Mouse (Mus musculus) kidney, embryonic 16.5 days (tissue): Measurements from ENCODE around the gene Spsb1. TPM values are rescaled to one million over a fixed set of nuclear protein-coding genes. Genes with fewer than 3 reads are reported as not detected.

Experiments used
- ATAC-seq: fragments of 200-750 bp; cut with Nextera tagmentation; 2 replicates; pipeline ENCODE4 v1.8.0; 2017; ENCODE audit warnings: moderate TSS enrichment; ENCODE audit not compliant: low FRiP score, low TSS enrichment
- H3K27ac ChIP-seq: fragments of 300-500 bp; sonication (generic); 2 replicates; pipeline ENCODE4 v1.5.1; 2014; ENCODE audit warnings: low read length
- H3K27me3 ChIP-seq: fragments of 300-500 bp; sonication (generic); 2 replicates; pipeline ENCODE4 v1.6.1; 2014; ENCODE audit warnings: low read length, control low read depth, mixed read lengths; ENCODE audit not compliant: insufficient read depth
- H3K36me3 ChIP-seq: fragments of 300-500 bp; sonication (generic); 2 replicates; pipeline ENCODE4 v1.6.1; 2014; ENCODE audit warnings: low read length, control low read depth, mixed read lengths; ENCODE audit not compliant: insufficient read depth
- H3K4me1 ChIP-seq: fragments of 300-500 bp; sonication (generic); 2 replicates; pipeline ENCODE4 v1.6.1; 2014; ENCODE audit warnings: low read length, control low read depth, mixed read lengths; ENCODE audit not compliant: insufficient read depth
- H3K4me2 ChIP-seq: fragments of 300-500 bp; sonication (generic); replicated peaks from 2 replicates; pipeline ENCODE4 v1.6.1; 2014; ENCODE audit warnings: low read depth, low read length
- H3K4me3 ChIP-seq: fragments of 300-500 bp; sonication (generic); 2 replicates; pipeline ENCODE4 v1.5.1; 2014; ENCODE audit warnings: mild to moderate bottlenecking, low read length
- H3K9ac ChIP-seq: fragments of 300-500 bp; sonication (generic); replicated peaks from 2 replicates; pipeline ENCODE4 v1.6.1; 2014; ENCODE audit warnings: low read length
- H3K9me3 ChIP-seq: fragments of 300-500 bp; sonication (generic); 2 replicates; pipeline ENCODE4 v1.6.1; 2016; ENCODE audit warnings: low read length, control low read depth
- WGBS: fragments of 180-500 bp; shearing (Covaris S2); extraction: QIAGEN DNeasy Blood & Tissue Kit; methylation state at CpG from one replicate; pipeline ENCODE4 v1.1.7; 2014; 5-methylcytosine and 5-hydroxymethylcytosine counted together
- polyA plus RNA-seq: library from polyadenylated mRNA; unstranded; fragments of >200 nt; fragmentation: Nextera tagmentation; extraction: Ambion mirVana; gene quantifications from 2 replicates; pipeline ENCODE4 v1.2.1, GENCODE M21; 2015

Spsb1 gene
- 10.9 and 14.2 TPM in 2 replicates for polyA plus RNA-seq

- WGBS, result under 1% methylated on average over 41 of the region's 51 CpGs
- H3K27ac ChIP-seq, result no peak within 1 kb of the TSS
- no peaks in the 10 kb centered on the region for H3K36me3 ChIP-seq
- H3K4me2 ChIP-seq, result peak within 1 kb of the TSS; percentile 98
- H3K4me3 ChIP-seq, result peak within 1 kb of the TSS; percentile 72
- H3K4me1 ChIP-seq, result peaks cover 22% of the 10 kb centered on the region
- H3K9me3 ChIP-seq, result no peaks in the 10 kb centered on the region
- peak within 1 kb of the TSS; percentile 80 for H3K9ac ChIP-seq
- ATAC-seq, result peak; percentile 91
- H3K27me3 ChIP-seq, result peaks cover 19% of the 10 kb centered on the region
Measured at GRCm38 (mm10) chr4:149954893-149955439, at the start of gene Spsb1. Spsb1 (minus strand) TSS chr4:149955043.

- Histone ChIP-seq H3K9ac (peak overlapping the region; percentile 23; the same call in 1 of the 2 replicates), H3K27me3 (no peaks in the 10 kb centered on the region), H3K9me3 (no peaks in the 10 kb centered on the region), H3K36me3 (0 out of 2 replicates have a peak, but pooled peaks cover 2% of the 10 kb centered on the region), H3K4me3 (no peak overlapping the region), H3K4me1 (peaks cover 80% of the 10 kb centered on the region), H3K4me2 (no peak overlapping the region), H3K27ac (peak overlapping the region; percentile 88)
- ATAC-seq, result no peak
- WGBS, result 32% methylated on average over 4 of the region's 4 CpGs
Measured at GRCm38 (mm10) chr4:150003641-150004040, 48.8 kb upstream of the Spsb1 start.

GRCm38 (mm10) chr4:150003021-150003580 lies 48.3 kb upstream of the Spsb1 start:
- H3K4me1 ChIP-seq, result peaks cover 84% of the 10 kb centered on the region
- peak overlapping the region; percentile 32; the same call in 1 of the 2 replicates for H3K4me2 ChIP-seq
- peak; percentile 49; the same call in 1 of the 2 replicates for ATAC-seq
- H3K9me3 ChIP-seq, result no peaks in the 10 kb centered on the region
- WGBS, result 15% methylated on average over 7 of the region's 7 CpGs
- 0 out of 2 replicates have a peak overlapping the region, but pooled peaks have one; percentile 23 for H3K9ac ChIP-seq
- no peaks in the 10 kb centered on the region for H3K27me3 ChIP-seq
- H3K36me3 ChIP-seq, result 0 out of 2 replicates have a peak, but pooled peaks cover 2% of the 10 kb centered on the region
- H3K4me3 ChIP-seq, result peak overlapping the region; percentile 14; the same call in 1 of the 2 replicates
- H3K27ac ChIP-seq, result peak overlapping the region; percentile 88

GRCm38 (mm10) chr4:150002021-150002528 lies 47.2 kb upstream of the Spsb1 start:
- H3K4me1 ChIP-seq, result peaks cover 75% of the 10 kb centered on the region
- 52% methylated on average over 12 of the region's 12 CpGs for WGBS
- peak overlapping the region; percentile 29; the same call in 1 of the 2 replicates for H3K9ac ChIP-seq

GRCm38 (mm10) chr4:150001221-150001860 lies 46.5 kb upstream of the Spsb1 start:
- Histone ChIP-seq H3K4me2 (peak overlapping the region; percentile 32), H3K4me3 (no peak overlapping the region), H3K36me3 (0 out of 2 replicates have a peak, but pooled peaks cover 2% of the 10 kb centered on the region), H3K27ac (peak overlapping the region; percentile 88), H3K9ac (peak overlapping the region; percentile 40; the same call in 1 of the 2 replicates), H3K27me3 (no peaks in the 10 kb centered on the region), H3K9me3 (no peaks in the 10 kb centered on the region), H3K4me1 (peaks cover 73% of the 10 kb centered on the region)
- no peak for ATAC-seq
- WGBS, result 38% methylated on average over 10 of the region's 10 CpGs

More at GRCm38 (mm10) chr4:150002021-150002528, 47.2 kb upstream of the Spsb1 start:
- H3K4me3 ChIP-seq, result no peak overlapping the region
- no peaks in the 10 kb centered on the region for H3K9me3 ChIP-seq
- H3K27me3 ChIP-seq, result no peaks in the 10 kb centered on the region
- peak overlapping the region; percentile 88 for H3K27ac ChIP-seq
- 0 out of 2 replicates have a peak, but pooled peaks cover 2% of the 10 kb centered on the region for H3K36me3 ChIP-seq
- ATAC-seq, result peak; percentile 50
- H3K4me2 ChIP-seq, result peak overlapping the region; percentile 32

GRCm38 (mm10) chr4:149999931-150000555 lies 45.2 kb upstream of the Spsb1 start:
- no peak for ATAC-seq
- H3K9ac ChIP-seq, result no peak overlapping the region
- WGBS, result 76% methylated on average over 15 of the region's 15 CpGs
- peak overlapping the region; percentile 65 for H3K27ac ChIP-seq
- peaks cover 74% of the 10 kb centered on the region for H3K4me1 ChIP-seq
- H3K27me3 ChIP-seq, result no peaks in the 10 kb centered on the region
- H3K4me3 ChIP-seq, result no peak overlapping the region
- no peaks in the 10 kb centered on the region for H3K9me3 ChIP-seq
- no peaks in the 10 kb centered on the region for H3K36me3 ChIP-seq
- no peak overlapping the region for H3K4me2 ChIP-seq

GRCm38 (mm10) chr4:149999510-149999900 lies 44.7 kb upstream of the Spsb1 start:
- no peaks in the 10 kb centered on the region for H3K9me3 ChIP-seq
- H3K27ac ChIP-seq, result peak overlapping the region; percentile 65
- no peak overlapping the region for H3K4me2 ChIP-seq
- ATAC-seq, result no peak
- no peak overlapping the region for H3K9ac ChIP-seq
- H3K27me3 ChIP-seq, result no peaks in the 10 kb centered on the region
- H3K4me1 ChIP-seq, result peaks cover 74% of the 10 kb centered on the region
- H3K36me3 ChIP-seq, result no peaks in the 10 kb centered on the region
- no peak overlapping the region for H3K4me3 ChIP-seq
- 63% methylated on average over 9 of the region's 9 CpGs for WGBS

GRCm38 (mm10) chr4:149998786-149999509 lies 44.1 kb upstream of the Spsb1 start:
- H3K9ac ChIP-seq, result no peak overlapping the region
- ATAC-seq, result no peak
- WGBS, result 80% methylated on average over 14 of the region's 14 CpGs
- peaks cover 70% of the 10 kb centered on the region for H3K4me1 ChIP-seq
- no peaks in the 10 kb centered on the region for H3K27me3 ChIP-seq
- no peak overlapping the region for H3K4me3 ChIP-seq
- no peaks in the 10 kb centered on the region for H3K36me3 ChIP-seq
- H3K27ac ChIP-seq, result peak overlapping the region; percentile 65
- no peak overlapping the region for H3K4me2 ChIP-seq
- H3K9me3 ChIP-seq, result no peaks in the 10 kb centered on the region

GRCm38 (mm10) chr4:149997999-149998398 lies 43.2 kb upstream of the Spsb1 start:
- no peaks in the 10 kb centered on the region for H3K36me3 ChIP-seq
- no peaks in the 10 kb centered on the region for H3K27me3 ChIP-seq
- H3K4me3 ChIP-seq, result no peak overlapping the region
- no peak overlapping the region for H3K9ac ChIP-seq
- no peaks in the 10 kb centered on the region for H3K9me3 ChIP-seq
- H3K4me2 ChIP-seq, result no peak overlapping the region
- 52% methylated on average over 10 of the region's 10 CpGs for WGBS
- H3K4me1 ChIP-seq, result peaks cover 60% of the 10 kb centered on the region
- H3K27ac ChIP-seq, result no peak overlapping the region
- no peak for ATAC-seq
